Mouse (Mus musculus) embryonic facial prominence, embryonic 11.5 days (tissue): ENCODE data around the gene Ccdc83. TPM values are rescaled to one million over a fixed set of nuclear protein-coding genes. Genes with fewer than 3 reads are reported as not detected.

Experiments used
- ATAC-seq: fragments of 200-750 bp; cut with Nextera tagmentation; replicated peaks from 2 replicates; pipeline ENCODE4 v1.8.0; 2017; ENCODE audit warnings: low read depth; ENCODE audit not compliant: insufficient number of reproducible peaks, low FRiP score, low TSS enrichment
- DNase-seq: peaks from one replicate; pipeline ENCODE4 v3.0.0-alpha.2; 2015; ENCODE audit warnings: low spot score
- H3K27ac ChIP-seq: fragments of 300-500 bp; sonication (generic); replicated peaks from 2 replicates; pipeline ENCODE4 v1.5.1; 2014; ENCODE audit warnings: mild to moderate bottlenecking, low read depth, low read length, control low read depth
- H3K27me3 ChIP-seq: fragments of 300-500 bp; sonication (generic); 2 replicates; pipeline ENCODE4 v1.6.1; 2014; ENCODE audit warnings: mild to moderate bottlenecking, low read length, moderate library complexity, mixed read lengths; ENCODE audit not compliant: control insufficient read depth, insufficient read depth
- H3K36me3 ChIP-seq: fragments of 300-500 bp; sonication (generic); replicated peaks from 2 replicates; pipeline ENCODE4 v1.6.1; 2014; ENCODE audit warnings: low read depth, mild to moderate bottlenecking, low read length, moderate library complexity, mixed read lengths; ENCODE audit not compliant: control insufficient read depth, insufficient read depth
- H3K4me1 ChIP-seq: fragments of 300-500 bp; sonication (generic); 2 replicates; pipeline ENCODE4 v1.6.1; 2014; ENCODE audit warnings: low read length, mixed read lengths; ENCODE audit not compliant: control insufficient read depth, insufficient read depth
- H3K4me2 ChIP-seq: fragments of 300-500 bp; sonication (generic); 2 replicates; pipeline ENCODE4 v1.6.1; 2014; ENCODE audit warnings: low read depth, mild to moderate bottlenecking, control low read depth, low read length, moderate library complexity
- H3K4me3 ChIP-seq: fragments of 300-500 bp; sonication (generic); 2 replicates; pipeline ENCODE4 v1.5.1; 2014; ENCODE audit warnings: low read depth, low read length, control low read depth
- H3K9ac ChIP-seq: fragments of 300-500 bp; sonication (generic); replicated peaks from 2 replicates; pipeline ENCODE4 v1.6.1; 2014; ENCODE audit warnings: mild to moderate bottlenecking, control low read depth, low read length
- H3K9me3 ChIP-seq: fragments of 300-500 bp; sonication (generic); replicated peaks from 2 replicates; pipeline ENCODE4 v1.6.1; 2016; ENCODE audit warnings: mild to moderate bottlenecking, low read length, inconsistent platforms, mixed read lengths; ENCODE audit not compliant: control insufficient read depth
- WGBS: fragments of 180-500 bp; shearing (Covaris S2); extraction: QIAGEN DNeasy Blood & Tissue Kit; methylation state at CpG from one replicate; pipeline ENCODE4 v1.1.7; 2014; 5-methylcytosine and 5-hydroxymethylcytosine counted together
- polyA plus RNA-seq: library from polyadenylated mRNA; unstranded; fragments of >200 nt; fragmentation: Nextera tagmentation; extraction: Ambion mirVana; gene quantifications from 2 replicates; pipeline ENCODE4 v1.2.1, GENCODE M21; 2014

Ccdc83 gene
- polyA plus RNA-seq, 1 experiment from 2014 or later: not detected

DNA sequence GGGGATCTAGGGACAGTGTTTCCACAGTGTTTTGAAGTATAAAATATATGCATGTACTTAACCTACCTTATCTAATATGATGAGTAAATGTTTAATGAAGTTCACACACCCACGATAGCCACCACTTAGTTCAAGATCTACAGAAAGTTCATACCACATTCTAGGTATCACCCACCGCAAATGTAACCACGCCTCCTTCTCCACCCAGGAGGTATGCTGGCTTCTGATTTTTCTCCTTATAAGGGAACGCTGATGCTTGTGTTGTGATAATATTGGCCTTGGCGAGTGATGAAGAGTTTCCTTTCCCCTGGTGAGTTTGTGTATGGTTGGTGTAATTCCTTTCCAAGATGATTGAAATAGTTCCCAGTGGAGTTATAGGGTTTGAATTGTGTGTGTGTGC, 47.5 kb downstream of the Ccdc83 start:
- Histone ChIP-seq H3K27me3 (no peaks in the 10 kb centered on the region), H3K9ac (no peak overlapping the region), H3K27ac (no peak overlapping the region), H3K4me1 (no peaks in the 10 kb centered on the region), H3K36me3 (no peaks in the 10 kb centered on the region), H3K9me3 (no peaks in the 10 kb centered on the region), H3K4me2 (no peak overlapping the region), H3K4me3 (no peak overlapping the region)
- no peak for ATAC-seq
- no peak for DNase-seq
- 88% methylated on average over 5 of the region's 5 CpGs for WGBS

DNA sequence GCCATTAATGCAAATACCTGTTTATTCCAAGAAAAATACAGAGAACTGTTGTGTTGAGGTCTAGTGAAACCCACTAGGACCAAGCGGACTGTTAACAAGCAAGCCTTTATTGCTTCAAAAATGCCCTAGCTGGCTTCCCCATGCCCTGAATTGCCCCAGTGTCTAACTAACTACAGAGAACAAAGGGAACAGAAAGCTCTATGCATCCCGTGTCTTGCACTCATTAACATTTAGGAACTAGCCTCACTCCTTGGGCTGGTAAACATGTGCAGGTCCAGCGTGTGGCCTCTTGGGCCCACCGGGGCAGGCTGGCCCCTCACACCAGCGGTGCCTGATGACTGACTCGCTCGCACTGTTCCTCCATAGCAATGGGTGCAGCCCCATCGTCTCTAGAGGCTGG, 49.1 kb downstream of the Ccdc83 start:
- Histone ChIP-seq H3K4me2 (no peak overlapping the region), H3K27ac (no peak overlapping the region), H3K9me3 (no peaks in the 10 kb centered on the region), H3K4me1 (no peaks in the 10 kb centered on the region), H3K27me3 (no peaks in the 10 kb centered on the region), H3K4me3 (no peak overlapping the region), H3K9ac (no peak overlapping the region), H3K36me3 (no peaks in the 10 kb centered on the region)
- ATAC-seq (0 out of 2 replicates have a peak, but pooled peaks have one; percentile 19), DNase-seq (no peak)
- WGBS: 41% methylated on average over 8 of the region's 8 CpGs

DNA sequence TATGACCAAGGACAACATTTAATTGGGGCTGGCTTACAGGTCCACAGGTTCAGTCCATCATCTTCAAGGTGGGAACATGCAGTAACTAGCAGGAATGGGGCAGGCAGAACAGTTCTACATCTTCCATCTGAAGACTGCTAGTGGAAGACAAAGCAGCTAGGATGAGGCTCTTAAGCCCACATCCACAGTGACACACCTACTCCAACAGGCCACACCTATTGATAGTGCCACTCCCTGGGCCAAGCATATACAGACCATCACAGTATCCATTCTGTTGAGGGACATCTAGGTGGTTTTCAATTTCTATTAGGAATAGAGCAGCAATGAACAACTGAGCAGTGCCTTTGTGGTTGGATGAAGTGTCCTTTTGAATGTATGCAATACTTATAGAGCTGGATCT, 54.6 kb downstream of the Ccdc83 start:
- ATAC-seq: no peak
- Histone ChIP-seq H3K36me3 (peaks cover 2% of the 10 kb centered on the region; the same call in 1 of the 2 replicates), H3K27ac (no peak overlapping the region), H3K9me3 (no peaks in the 10 kb centered on the region), H3K4me3 (no peak overlapping the region), H3K4me1 (no peaks in the 10 kb centered on the region), H3K4me2 (no peak overlapping the region), H3K27me3 (no peaks in the 10 kb centered on the region), H3K9ac (no peak overlapping the region)
- no peak for DNase-seq

DNA sequence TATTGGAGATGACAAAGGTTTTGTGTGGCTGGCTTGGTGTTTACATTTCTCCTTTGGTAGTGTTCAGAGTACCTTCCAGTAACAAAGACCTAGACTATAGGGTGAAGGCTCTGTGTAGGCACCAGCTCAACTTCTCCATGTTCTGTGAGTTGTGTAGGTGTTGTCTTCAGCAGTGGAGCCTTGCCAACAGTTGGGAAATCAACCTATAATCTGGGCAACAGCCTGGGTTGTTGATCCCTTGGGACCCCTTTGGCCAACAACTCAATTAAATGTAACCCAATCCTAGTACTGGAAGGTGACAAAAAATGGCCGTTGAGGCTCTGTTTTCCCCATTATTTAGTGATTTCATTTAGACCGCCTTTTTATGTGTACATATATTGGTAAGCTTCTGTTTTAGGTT, 55.5 kb downstream of the Ccdc83 start:
- Histone ChIP-seq H3K27me3 (no peaks in the 10 kb centered on the region), H3K36me3 (peaks cover 2% of the 10 kb centered on the region; the same call in 1 of the 2 replicates), H3K4me1 (no peaks in the 10 kb centered on the region), H3K9ac (no peak overlapping the region), H3K4me3 (no peak overlapping the region), H3K9me3 (no peaks in the 10 kb centered on the region), H3K4me2 (no peak overlapping the region), H3K27ac (no peak overlapping the region)
- DNase-seq: no peak
- no peak for ATAC-seq
- WGBS: 86% methylated on average over 2 of the region's 2 CpGs

DNA sequence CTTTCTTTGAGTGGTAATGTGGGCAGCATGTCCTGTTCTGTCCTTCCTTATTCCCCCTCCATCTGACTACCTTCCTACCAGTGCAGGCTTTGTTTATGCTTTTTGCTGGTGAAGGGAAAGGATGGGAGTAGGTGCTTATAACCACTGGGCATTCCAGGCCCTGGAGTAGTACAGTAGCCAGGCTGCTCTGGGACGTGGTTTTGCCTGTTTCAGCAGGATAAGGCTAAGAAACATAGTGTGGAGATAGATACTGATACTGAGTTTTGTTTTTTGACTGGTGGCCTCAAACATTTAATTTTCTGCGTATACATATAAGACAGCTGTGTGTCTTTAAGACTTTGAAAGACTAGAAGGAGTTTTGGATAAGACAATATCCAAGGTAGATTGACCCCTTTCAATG, 61.7 kb downstream of the Ccdc83 start:
- WGBS: 92% methylated on average over 2 of the region's 2 CpGs
- Histone ChIP-seq H3K9me3 (no peaks in the 10 kb centered on the region), H3K36me3 (peaks cover 2% of the 10 kb centered on the region; the same call in 1 of the 2 replicates), H3K4me1 (no peaks in the 10 kb centered on the region), H3K27me3 (no peaks in the 10 kb centered on the region), H3K4me2 (no peak overlapping the region), H3K27ac (no peak overlapping the region), H3K9ac (no peak overlapping the region), H3K4me3 (no peak overlapping the region)
- DNase-seq: no peak
- ATAC-seq: no peak

DNA sequence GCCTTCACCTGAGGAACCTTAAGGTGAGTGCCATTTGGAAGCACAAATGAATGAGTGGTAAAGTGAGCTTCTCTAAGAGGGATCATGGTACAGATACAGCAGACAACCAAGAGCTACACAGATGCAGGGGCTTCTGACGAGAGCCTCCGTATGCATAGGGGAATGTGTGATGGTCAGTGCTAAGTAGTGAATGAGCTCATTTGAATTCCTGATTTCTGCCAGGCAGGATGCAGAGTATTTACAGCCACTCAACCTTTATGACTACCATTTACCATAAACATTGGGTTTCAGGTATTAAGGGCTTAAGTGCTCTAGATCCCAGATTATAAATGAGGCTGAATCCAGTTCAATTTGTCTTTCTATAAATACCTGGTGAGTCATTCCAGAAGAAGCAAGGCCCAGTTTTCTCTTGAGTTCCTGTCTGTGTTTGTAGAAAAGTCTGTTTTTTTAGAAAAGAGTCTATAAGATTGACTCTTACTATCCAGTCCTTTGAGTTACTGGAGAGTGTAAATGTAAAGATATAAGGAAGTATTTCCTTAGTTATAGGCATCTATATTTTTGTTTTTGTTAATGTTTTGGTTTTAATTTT, 63.6 kb downstream of the Ccdc83 start:
- no peak for ATAC-seq
- no peaks in the 10 kb centered on the region for H3K27me3 ChIP-seq
- H3K4me3 ChIP-seq: no peak overlapping the region
- peaks cover 2% of the 10 kb centered on the region; the same call in 1 of the 2 replicates for H3K36me3 ChIP-seq
- 92% methylated on average over 2 of the region's 2 CpGs for WGBS
- DNase-seq: no peak
- no peaks in the 10 kb centered on the region for H3K4me1 ChIP-seq
- no peak overlapping the region for H3K4me2 ChIP-seq
- no peak overlapping the region for H3K9ac ChIP-seq
- H3K9me3 ChIP-seq: no peaks in the 10 kb centered on the region
- H3K27ac ChIP-seq: no peak overlapping the region

DNA sequence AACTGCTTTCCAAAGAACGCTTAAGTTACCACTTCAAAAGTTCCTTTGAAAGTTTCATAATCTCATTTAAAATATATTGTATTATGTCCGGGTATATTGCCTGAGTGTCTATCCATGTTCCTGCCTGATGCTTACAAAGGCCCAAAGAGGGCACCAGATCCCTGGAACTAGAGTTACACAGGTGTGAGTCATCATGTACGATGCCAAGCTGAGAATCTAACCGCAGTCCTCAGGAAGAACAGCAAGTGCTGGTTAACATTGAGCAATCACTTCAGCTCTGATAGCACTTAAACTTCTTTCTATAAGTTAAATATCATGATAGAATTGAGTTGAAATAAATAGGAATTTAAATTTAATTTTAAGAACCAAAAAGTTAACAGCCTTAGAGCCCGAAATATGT, 65.3 kb downstream of the Ccdc83 start:
- no peaks in the 10 kb centered on the region for H3K4me1 ChIP-seq
- H3K9me3 ChIP-seq: no peaks in the 10 kb centered on the region
- DNase-seq: no peak
- H3K27me3 ChIP-seq: no peaks in the 10 kb centered on the region
- no peak overlapping the region for H3K9ac ChIP-seq
- no peak overlapping the region for H3K4me3 ChIP-seq
- H3K27ac ChIP-seq: no peak overlapping the region
- no peak overlapping the region; the same call in 1 of the 2 replicates for H3K4me2 ChIP-seq
- no peaks in the 10 kb centered on the region for H3K36me3 ChIP-seq
- 95% methylated on average over 5 of the region's 5 CpGs for WGBS
- no peak for ATAC-seq

DNA sequence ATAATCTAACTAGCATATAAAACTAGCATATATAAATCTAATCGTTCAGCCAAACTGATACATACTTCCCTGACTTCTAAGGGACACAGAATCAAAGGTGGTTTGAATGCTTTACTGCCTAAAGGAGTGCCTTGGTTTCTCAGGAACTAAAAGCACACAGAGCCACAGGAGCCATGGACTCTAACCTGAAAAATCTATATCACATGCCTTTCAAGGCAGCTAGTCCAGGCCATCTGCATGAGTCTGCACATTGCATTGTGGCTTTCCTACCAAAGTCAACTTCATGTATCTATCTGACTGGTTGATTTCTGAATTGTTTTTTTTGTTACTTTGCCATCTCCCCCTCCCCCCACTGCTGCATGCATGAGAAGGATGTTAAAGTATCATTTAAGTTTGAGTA, 84.9 kb downstream of the Ccdc83 start:
- no peak overlapping the region for H3K4me3 ChIP-seq
- DNase-seq: no peak
- no peak overlapping the region for H3K27ac ChIP-seq
- H3K4me2 ChIP-seq: no peak overlapping the region
- H3K9ac ChIP-seq: no peak overlapping the region
- H3K27me3 ChIP-seq: no peaks in the 10 kb centered on the region
- H3K9me3 ChIP-seq: no peaks in the 10 kb centered on the region
- 96% methylated on average over 1 of the region's 1 CpGs for WGBS
- no peak for ATAC-seq
- H3K36me3 ChIP-seq: no peaks in the 10 kb centered on the region; the same call in 1 of the 2 replicates
- no peaks in the 10 kb centered on the region for H3K4me1 ChIP-seq
